Comparison of ENCODE assay signal across 28 mouse cellular contexts in the genomic region with DNA sequence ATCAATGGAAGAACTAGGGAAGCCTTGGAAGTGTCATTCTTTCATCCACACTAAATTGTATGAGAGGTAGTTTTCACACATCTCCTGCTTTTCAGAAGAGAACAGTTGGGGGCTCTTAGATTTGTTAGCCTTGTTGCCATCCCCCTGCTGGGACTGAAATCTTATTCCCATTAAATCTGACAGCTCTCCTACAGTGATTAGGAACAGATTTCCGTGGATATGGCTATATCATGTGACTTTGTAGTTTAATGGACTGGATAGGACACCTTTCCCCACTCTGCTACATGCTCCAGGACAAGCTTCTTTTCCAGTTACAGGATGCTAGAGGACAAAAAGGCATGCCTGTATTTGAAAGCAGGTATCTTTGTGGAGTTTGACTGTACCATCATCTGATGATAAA.
DNase-seq lines count a peak whose midpoint lies in the region; ATAC-seq and TF ChIP-seq lines count a peak whose summit lies in the region.
"Had no signal": no experiment of that assay in that cellular context is flagged by ENCODE, and none has a peak within 500 bp of the region (broad histone marks: within the 10 kb centered on the region; RNA-seq: fewer than 3 reads in every experiment).

No protein-coding gene starts in this region.

- no peaks in the 10 kb centered on the region for H3K27me3 ChIP-seq in forebrain, postnatal 0 days (ENCODE audit: insufficient read depth, low read length)
- H3K27me3 ChIP-seq: heart, embryonic 12.5 days; midbrain, embryonic 12.5 days; neural tube, embryonic 12.5 days; Patski had no signal

- H3K4me2 ChIP-seq in forebrain, postnatal 0 days (ENCODE audit: low read depth), result no peak overlapping the region
- H3K4me2 ChIP-seq: heart, embryonic 12.5 days; midbrain, embryonic 12.5 days; neural tube, embryonic 12.5 days had no signal

- DNase-seq in embryo, embryonic 10.5 days (ENCODE audit: low spot score), result peak; percentile 1
- no peak for DNase-seq in embryo, embryonic 10 days (ENCODE audit: low spot score)
- DNase-seq in left cerebral cortex, postnatal 4 days, result peak; percentile 23
- DNase-seq in left cerebral cortex, postnatal 36 days (ENCODE audit: low spot score in 2 of 2), result no peak
- DNase-seq in brain, embryonic 14.5 days (ENCODE audit: low read depth), result peak; percentile 71
- DNase-seq in forebrain, postnatal 0 days, result no peak
- DNase-seq in adrenal gland, postnatal 14 days, result no peak
- no peak for DNase-seq in adrenal gland, postnatal 25 days
- DNase-seq: adrenal gland, postnatal 10 days; cerebellum, adult 2 months; heart, adult 2 months; kidney, adult 8-10 months; kidney, postnatal 10 days; layer of hippocampus, postnatal 36 days; liver; lung, adult 2 months; lung, postnatal 10 days; right cerebral cortex, adult 18-20 months; spleen, adult 18-20 months; thymus, postnatal 14 days had no signal

- no peak overlapping the region for H3K27ac ChIP-seq in forebrain, postnatal 0 days (ENCODE audit: low read depth, low read length)
- H3K27ac ChIP-seq: heart, adult 2 months; liver, embryonic 14.5 days; macrophage; midbrain, embryonic 12.5 days; neural tube, embryonic 12.5 days had no signal

- peak; percentile 34; the same call in 1 of the 2 replicates for ATAC-seq in forebrain, postnatal 0 days
- ATAC-seq: intestine, embryonic 16.5 days; Patski had no signal

- no peak overlapping the region for H3K4me3 ChIP-seq in forebrain, postnatal 0 days (ENCODE audit: low read depth, low read length)
- H3K4me3 ChIP-seq: heart, adult 2 months; heart, embryonic 12.5 days; midbrain, embryonic 12.5 days; myocyte; neural tube, embryonic 12.5 days had no signal

- no peak overlapping the region for H3K9ac ChIP-seq in forebrain, postnatal 0 days
- H3K9ac ChIP-seq: heart, embryonic 12.5 days; liver, embryonic 14.5 days; midbrain, embryonic 12.5 days; neural tube, embryonic 12.5 days had no signal

- TF ChIP-seq CTCF in brain, embryonic 14.5 days (IDR thresholded peaks at IDR 0.05; ENCODE audit: borderline replicate concordance, extremely low read depth, insufficient read depth, insufficient read length), result no peak
- TF ChIP-seq CTCF in forebrain, postnatal 0 days (IDR thresholded peaks at IDR 0.05; ENCODE audit: low read depth), result no peak

- no peaks in the 10 kb centered on the region for H3K36me3 ChIP-seq in forebrain, postnatal 0 days (ENCODE audit: insufficient read depth)
- H3K36me3 ChIP-seq: heart, embryonic 12.5 days; midbrain, embryonic 12.5 days; neural tube, embryonic 12.5 days had no signal

- TF ChIP-seq POLR2A in brain, embryonic 14.5 days (IDR thresholded peaks at IDR 0.05; ENCODE audit: borderline replicate concordance, extremely low read depth, insufficient read depth, insufficient read length, poor library complexity, severe bottlenecking), result no peak

- H3K4me1 ChIP-seq in forebrain, postnatal 0 days (ENCODE audit: insufficient read depth), result no peaks in the 10 kb centered on the region
- H3K4me1 ChIP-seq: heart, embryonic 12.5 days; midbrain, embryonic 12.5 days; neural tube, embryonic 12.5 days had no signal

- WGBS in forebrain, postnatal 0 days, result 0% methylated on average over 1 of the region's 1 CpGs

- H3K9me3 ChIP-seq in forebrain, postnatal 0 days (ENCODE audit: low read length), result no peaks in the 10 kb centered on the region
- H3K9me3 ChIP-seq: heart, embryonic 12.5 days; midbrain, embryonic 12.5 days; neural tube, embryonic 12.5 days had no signal

- intact Hi-C loops in left cerebral cortex, postnatal 4 days (cut with DNase I), result no loop called here
- intact Hi-C loops in left cerebral cortex, postnatal 36 days (cut with DNase I), result no loop called here

Comparison
In these comparisons a context has a peak if more than half of its experiments do, and no peak if none do; other contexts are left out.
1. DNase-seq: peak in embryo, embryonic 10.5 days (single experiment), left cerebral cortex, postnatal 4 days (single experiment) and brain, embryonic 14.5 days (single experiment); none in embryo, embryonic 10 days (single experiment), left cerebral cortex, postnatal 36 days (0 of 2), forebrain, postnatal 0 days (single experiment), adrenal gland, postnatal 14 days (single experiment) and adrenal gland, postnatal 25 days (single experiment).